Mouse (Mus musculus): ENCODE results near the gene Zfhx3. TPM values are rescaled to one million over a fixed set of nuclear protein-coding genes. Genes with fewer than 3 reads are reported as not detected.

The Zfhx3 gene
- polyA plus RNA-seq, 1 experiment: 2.2 TPM

GRCm38 (mm10) chr8:108538929-108539555, 596.6 kb downstream of the Zfhx3 start:
- DNase-seq (ENCODE audit: low read depth): no peak

- DNase-seq (ENCODE audit: low read depth): no peak
These were observed 610.1 kb downstream of the Zfhx3 start for GRCm38 (mm10) chr8:108552518-108552917.

GRCm38 (mm10) chr8:108553808-108554577, 611.5 kb downstream of the Zfhx3 start:
- DNase-seq (ENCODE audit: low read depth): no peak

DNA sequence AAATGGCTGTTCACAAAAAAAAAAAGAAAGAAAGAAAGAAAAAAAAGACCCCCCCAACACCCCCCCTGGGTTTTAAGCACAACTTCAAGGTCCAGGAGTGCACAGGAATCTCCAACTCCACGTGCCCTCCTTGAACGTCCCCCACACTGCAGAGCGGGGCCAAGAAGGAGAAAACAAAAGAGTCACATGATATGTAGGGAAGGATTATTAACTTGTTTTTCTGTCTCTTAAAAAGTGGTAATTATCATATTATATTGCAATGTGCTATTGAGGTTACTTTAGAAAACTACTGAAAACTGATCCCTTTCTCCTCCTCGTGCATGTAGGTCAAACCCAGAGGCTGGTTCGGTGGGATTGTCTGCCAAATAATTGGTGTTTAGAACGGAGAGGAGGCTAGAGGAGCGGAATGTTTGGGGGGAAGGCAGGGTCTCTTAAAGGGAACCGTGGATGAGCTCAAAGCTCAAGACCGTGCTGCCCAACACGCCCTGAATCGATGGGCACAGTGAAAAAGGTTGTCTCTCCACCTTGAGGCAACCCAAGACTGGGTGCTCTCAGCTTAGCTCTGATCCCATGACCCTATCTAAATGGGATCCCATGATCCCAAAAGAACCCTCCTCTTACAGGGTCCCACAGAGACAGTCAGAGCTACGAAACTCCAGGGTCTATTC, 612.3 kb downstream of the Zfhx3 start:
- no peak for DNase-seq (ENCODE audit: low read depth)

- no peak for DNase-seq (ENCODE audit: low read depth)
These were observed 621.0 kb downstream of the Zfhx3 start for GRCm38 (mm10) chr8:108563420-108563819.

DNA sequence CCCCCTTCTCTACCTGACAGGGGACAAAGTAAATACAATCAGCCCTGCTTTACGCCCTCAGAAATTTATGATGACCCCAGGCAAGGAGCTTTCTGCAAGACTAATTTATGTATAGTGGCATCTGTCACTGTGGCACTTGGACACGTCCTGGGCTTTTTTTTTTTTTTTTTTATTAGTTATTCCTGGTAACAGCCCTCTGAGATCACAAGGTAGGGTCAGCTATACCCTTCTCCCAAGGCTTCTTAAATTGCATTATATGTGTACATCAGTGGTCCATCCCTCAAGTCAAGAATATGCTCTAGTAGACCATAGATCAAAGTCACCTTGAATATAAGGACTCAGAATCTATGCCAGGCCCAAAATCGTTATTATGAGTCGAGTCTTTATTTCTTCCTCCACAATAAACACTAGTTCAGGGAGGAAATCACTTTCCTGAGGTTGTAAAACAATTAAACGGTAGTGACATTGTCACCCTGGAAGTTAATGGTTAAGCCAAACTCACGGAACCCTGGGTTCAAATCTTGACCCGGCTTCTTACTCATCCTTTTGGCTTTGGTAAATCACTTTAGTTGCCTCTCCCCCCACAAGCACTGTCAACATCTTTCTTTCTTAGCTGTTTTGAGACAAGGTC, 621.6 kb downstream of the Zfhx3 start:
- DNase-seq (ENCODE audit: low read depth): no peak

DNA sequence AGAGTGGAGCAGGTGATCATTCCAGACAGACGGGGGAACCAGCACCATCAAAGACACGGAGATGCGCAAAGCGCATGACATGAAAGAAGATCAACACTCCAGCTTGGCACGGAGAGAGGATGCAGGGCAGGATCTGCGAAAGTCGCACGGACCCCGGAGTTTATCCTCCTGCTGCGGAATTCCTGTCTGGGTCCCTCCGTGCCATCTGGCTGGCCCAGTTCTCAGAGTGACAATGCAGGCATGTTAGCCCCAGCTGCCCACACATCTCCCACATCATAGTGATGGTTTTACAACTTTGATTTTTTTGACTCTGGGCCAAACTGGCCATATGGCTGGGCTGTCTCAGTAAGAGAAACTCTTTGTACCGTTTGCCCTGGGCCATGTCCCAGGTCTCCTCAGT, 623.6 kb downstream of the Zfhx3 start:
- DNase-seq (ENCODE audit: low read depth): no peak

DNA sequence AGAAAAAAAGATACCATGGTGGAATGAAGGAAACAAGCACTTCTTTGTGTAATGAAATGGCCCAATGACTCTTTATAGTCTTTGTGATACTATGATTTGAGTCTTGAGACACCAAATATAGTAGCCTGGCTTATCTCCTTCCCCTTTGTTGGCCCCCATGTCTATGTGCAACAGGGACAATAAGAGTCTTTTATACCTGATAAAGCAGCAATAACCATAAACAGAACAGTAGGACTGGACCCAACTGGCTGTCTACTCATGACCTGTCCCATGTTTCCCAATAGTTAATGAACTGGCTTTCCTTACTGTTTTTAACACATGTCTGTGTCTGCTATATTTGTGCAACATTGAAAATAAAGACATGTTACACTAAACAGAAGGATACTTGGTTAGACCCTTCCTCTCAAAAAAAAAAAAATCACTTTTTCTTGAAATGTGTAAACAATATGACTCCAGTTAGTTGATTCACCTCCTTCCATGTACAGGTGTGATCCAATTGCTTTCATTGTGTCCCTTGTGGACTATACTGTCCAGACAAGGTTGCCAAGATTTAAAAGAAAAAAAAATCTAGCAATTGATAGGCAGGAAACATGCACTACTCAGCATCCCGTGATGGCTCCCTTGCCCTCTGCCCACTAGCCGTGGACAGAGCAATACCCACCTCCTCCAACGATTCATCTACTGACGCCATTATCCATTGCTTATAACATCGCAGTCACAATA, 631.0 kb downstream of the Zfhx3 start:
- DNase-seq (ENCODE audit: low read depth): no peak

DNA sequence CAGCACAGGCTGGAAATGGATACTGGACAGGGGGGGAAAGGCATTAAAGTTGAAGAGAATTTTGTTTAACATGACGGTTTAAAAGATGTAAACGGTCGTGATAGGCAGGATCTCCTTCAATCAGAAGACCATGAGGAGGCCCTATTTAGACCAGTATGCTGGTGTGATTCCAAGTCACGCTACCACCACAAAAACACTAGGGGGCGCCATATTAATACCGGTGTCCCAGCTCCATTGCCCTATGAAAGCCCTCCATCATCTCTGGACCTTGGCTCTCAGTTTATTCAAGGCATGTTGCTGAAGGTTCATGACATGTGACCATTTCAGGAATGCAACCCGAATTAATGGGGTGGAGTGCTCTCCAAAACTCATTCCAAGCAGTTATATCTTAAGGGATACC, 631.7 kb downstream of the Zfhx3 start:
- no peak for DNase-seq (ENCODE audit: low read depth)

GRCm38 (mm10) chr8:108577571-108577970, 635.1 kb downstream of the Zfhx3 start:
- DNase-seq (ENCODE audit: low read depth): no peak

DNA sequence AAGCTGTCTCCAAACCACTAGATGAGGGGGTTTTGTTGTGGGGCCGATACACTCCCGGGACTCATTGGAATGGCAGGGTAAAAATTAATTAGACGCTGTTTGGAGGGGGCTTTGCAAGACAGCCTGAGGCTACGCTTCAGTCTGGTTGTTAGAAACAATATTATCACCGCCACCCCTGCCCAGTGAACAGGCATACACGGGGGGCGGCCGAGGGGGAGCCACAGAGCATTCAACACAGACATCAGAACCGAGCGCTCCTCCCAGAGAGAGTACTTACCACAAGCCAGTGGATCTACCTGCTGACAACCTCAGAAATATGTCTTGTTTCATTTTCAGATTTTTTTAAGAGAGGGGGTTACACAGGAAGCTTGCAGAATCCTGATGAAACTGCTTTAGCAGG, 635.9 kb downstream of the Zfhx3 start:
- no peak for DNase-seq (ENCODE audit: low read depth)

GRCm38 (mm10) chr8:108579808-108580207, 637.4 kb downstream of the Zfhx3 start:
- DNase-seq (ENCODE audit: low read depth): no peak

DNA sequence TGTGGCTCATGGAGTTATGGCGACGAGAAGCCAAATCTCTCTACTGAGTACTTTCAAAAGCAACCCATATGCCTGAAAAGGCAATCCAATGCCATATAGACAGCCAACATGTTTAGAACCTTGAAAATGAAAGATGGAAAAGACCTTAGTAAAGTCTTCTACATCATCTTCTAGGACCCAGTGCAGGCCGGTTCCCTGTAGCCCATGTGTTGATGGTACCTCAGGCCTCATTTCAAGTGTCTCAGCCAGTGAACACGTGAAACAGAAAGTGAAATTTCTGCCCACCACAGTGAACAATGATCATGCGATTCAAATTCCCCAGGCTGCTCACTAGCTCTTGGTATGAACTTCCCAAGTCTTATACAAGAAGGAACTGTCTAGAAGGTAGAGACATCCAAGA, 637.9 kb downstream of the Zfhx3 start:
- no peak for DNase-seq (ENCODE audit: low read depth)

GRCm38 (mm10) chr8:108581557-108581956, 639.1 kb downstream of the Zfhx3 start:
- no peak for DNase-seq (ENCODE audit: low read depth)

DNA sequence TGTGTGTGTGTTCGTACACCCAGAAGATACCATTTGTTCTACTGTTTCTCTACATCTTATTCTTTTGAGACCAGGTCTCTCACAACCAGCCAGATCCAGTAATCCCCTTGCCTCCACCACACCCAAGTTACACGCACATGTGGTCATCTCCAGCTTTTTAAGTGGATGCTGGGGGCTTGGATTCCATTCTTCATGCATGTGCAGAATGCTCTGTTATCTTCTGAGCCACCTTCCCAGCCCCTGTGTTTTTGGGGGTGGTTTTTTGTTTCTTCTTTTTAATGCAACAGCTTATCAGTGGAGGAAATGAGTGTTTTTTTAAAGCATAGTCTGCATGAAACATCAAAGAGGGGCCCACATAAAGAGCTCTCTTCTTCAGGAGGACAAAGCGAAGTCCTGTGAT, 639.8 kb downstream of the Zfhx3 start:
- DNase-seq (ENCODE audit: low read depth): no peak

DNA sequence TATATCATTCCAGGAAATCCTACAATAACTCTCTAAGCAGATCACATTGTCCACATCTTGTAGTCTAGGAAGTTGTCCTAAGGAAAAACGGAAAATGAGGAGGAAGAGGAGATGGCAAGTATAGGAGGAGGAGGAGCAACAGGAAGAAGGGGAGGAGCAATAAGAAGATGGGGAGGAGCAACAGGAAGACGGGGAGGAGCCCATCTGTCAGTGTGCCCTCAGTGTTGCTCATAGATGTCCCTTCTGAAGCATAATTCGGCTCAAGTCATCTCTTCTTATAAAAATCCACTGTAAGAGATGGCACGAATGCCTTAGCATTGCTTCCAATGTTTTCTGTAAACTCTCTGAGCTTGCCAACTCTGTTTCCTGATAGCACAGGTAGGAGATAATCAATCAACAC, 640.8 kb downstream of the Zfhx3 start:
- no peak for DNase-seq (ENCODE audit: low read depth)

GRCm38 (mm10) chr8:108583867-108584661, 641.6 kb downstream of the Zfhx3 start:
- no peak for DNase-seq (ENCODE audit: low read depth)

DNA sequence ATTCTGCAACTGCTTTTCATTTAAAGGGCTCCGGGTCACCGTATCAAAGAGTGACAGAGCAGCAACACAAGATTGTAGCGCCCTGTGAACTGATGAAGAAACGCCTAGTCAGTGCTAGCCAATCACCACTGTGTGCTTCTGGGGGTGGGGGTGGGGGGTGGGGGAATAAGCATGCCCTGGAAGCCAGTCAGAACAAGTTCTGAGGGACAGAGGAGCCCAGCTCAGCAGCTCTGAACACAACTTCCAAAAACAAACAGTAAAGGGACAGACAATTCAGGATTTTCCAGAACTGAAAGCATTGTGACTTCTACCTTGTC, 642.2 kb downstream of the Zfhx3 start:
- DNase-seq (ENCODE audit: low read depth): no peak

DNA sequence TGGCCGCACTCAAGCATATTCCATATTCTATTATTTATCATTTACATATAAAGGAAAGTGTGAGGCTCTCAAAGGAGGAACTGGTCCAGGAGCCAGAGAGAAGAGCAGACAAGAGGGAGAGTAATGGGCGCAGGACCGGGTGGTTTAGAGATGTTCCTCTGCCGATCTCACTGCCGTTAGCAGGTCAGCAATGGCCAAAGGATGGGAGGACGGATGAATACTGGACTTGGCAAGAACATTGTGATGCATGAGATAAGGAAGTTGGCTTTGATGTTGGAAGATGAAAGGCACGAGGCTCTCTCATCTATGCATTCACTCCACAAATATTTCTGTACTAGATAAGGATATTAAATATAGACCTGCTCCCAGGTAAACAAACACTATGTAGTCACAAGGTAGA, 648.6 kb downstream of the Zfhx3 start:
- no peak for DNase-seq (ENCODE audit: low read depth)

- no peak for DNase-seq (ENCODE audit: low read depth)
These were observed 649.7 kb downstream of the Zfhx3 start for GRCm38 (mm10) chr8:108592028-108592724.
